35 mouse cellular contexts compared by ENCODE assay signal in genomic region chr10:42523556-42524162, GRCm38 (mm10). TPM values are rescaled to one million over a fixed set of nuclear protein-coding genes. Genes with fewer than 3 reads are reported as not detected.
DNase-seq lines count a peak whose midpoint lies in the region; ATAC-seq and TF ChIP-seq lines count a peak whose summit lies in the region.
"Had no signal": no experiment of that assay in that cellular context is flagged by ENCODE, and none has a peak within 500 bp of the region (broad histone marks: within the 10 kb centered on the region; RNA-seq: fewer than 3 reads in every experiment).

No protein-coding gene starts in this region.

- no peak for TF ChIP-seq POLR2A in limb, embryonic 14.5 days (IDR thresholded peaks at IDR 0.05; ENCODE audit: borderline replicate concordance, extremely low read depth, insufficient read depth, insufficient read length)

- no peak overlapping the region for H3K27ac ChIP-seq in embryonic facial prominence, embryonic 11.5 days (replicated peaks; ENCODE audit: low read depth, low read length)
- no peak overlapping the region for H3K27ac ChIP-seq in embryonic facial prominence, embryonic 10.5 days (replicated peaks)
- peak overlapping the region; percentile 91 for H3K27ac ChIP-seq in liver, embryonic 13.5 days
- H3K27ac ChIP-seq in embryonic facial prominence, embryonic 13.5 days: no peak overlapping the region
- H3K27ac ChIP-seq in limb, embryonic 14.5 days (replicated peaks; ENCODE audit: low read depth, low read length): no peak overlapping the region
- H3K27ac ChIP-seq: forebrain, embryonic 10.5 days; hindbrain, embryonic 12.5 days; hindbrain, postnatal 0 days; intestine, embryonic 15.5 days; limb, embryonic 15.5 days; macrophage; midbrain, embryonic 15.5 days; neural tube, embryonic 12.5 days had no signal

- no peak overlapping the region for H3K9ac ChIP-seq in embryonic facial prominence, embryonic 11.5 days (replicated peaks; ENCODE audit: low read length)
- H3K9ac ChIP-seq in liver, embryonic 13.5 days: 0 out of 2 replicates have a peak overlapping the region, but pooled peaks have one; percentile 15
- H3K9ac ChIP-seq in embryonic facial prominence, embryonic 13.5 days: no peak overlapping the region
- H3K9ac ChIP-seq in limb, embryonic 14.5 days (ENCODE audit: low read depth, low read length, severe bottlenecking): no peak overlapping the region
- H3K9ac ChIP-seq: forebrain, postnatal 0 days; hindbrain, embryonic 12.5 days; intestine, embryonic 15.5 days; limb, embryonic 15.5 days; midbrain, embryonic 15.5 days; neural tube, embryonic 12.5 days had no signal

- 45% methylated on average over 11 of the region's 11 CpGs for WGBS in embryonic facial prominence, embryonic 11.5 days
- WGBS in embryonic facial prominence, embryonic 10.5 days: 53% methylated on average over 11 of the region's 11 CpGs
- WGBS in liver, embryonic 13.5 days (ENCODE audit: insufficient replicate concordance): 91% methylated on average over 11 of the region's 11 CpGs
- 38% methylated on average over 11 of the region's 11 CpGs for WGBS in embryonic facial prominence, embryonic 13.5 days
- WGBS in limb, embryonic 14.5 days: 48% methylated on average over 11 of the region's 11 CpGs

- peak; percentile 39 for DNase-seq in embryonic facial prominence, embryonic 11.5 days (ENCODE audit: low spot score)
- no peak for DNase-seq in embryonic facial prominence, embryonic 10.5 days (ENCODE audit: low spot score)
- no peak for DNase-seq in liver, embryonic 13.5 days
- DNase-seq in liver: no peak
- no peak for DNase-seq in limb, embryonic 14.5 days (ENCODE audit: low spot score)
- DNase-seq in heart, postnatal 4 days: no peak
- DNase-seq in natural killer cell, adult 2 months (ENCODE audit: low spot score in 2 of 2): no peak
- DNase-seq: adrenal gland, adult 2 months; adrenal gland, postnatal 36 days; cerebellum, adult 18-20 months; cerebellum, postnatal 10 days; forebrain, postnatal 0 days; gastrocnemius, postnatal 14 days; heart, postnatal 14 days; kidney, adult 8-10 months; kidney, postnatal 10 days; right cerebral cortex, postnatal 4 days had no signal

- H3K27me3 ChIP-seq in embryonic facial prominence, embryonic 11.5 days (ENCODE audit: control insufficient read depth, insufficient read depth, low read length): no peaks in the 10 kb centered on the region
- no peaks in the 10 kb centered on the region for H3K27me3 ChIP-seq in embryonic facial prominence, embryonic 10.5 days (replicated peaks; ENCODE audit: low read depth, poor library complexity, severe bottlenecking)
- H3K27me3 ChIP-seq in liver, embryonic 13.5 days: no peaks in the 10 kb centered on the region
- H3K27me3 ChIP-seq in embryonic facial prominence, embryonic 13.5 days: no peaks in the 10 kb centered on the region
- H3K27me3 ChIP-seq in limb, embryonic 14.5 days (ENCODE audit: control insufficient read depth, insufficient read depth, low read length): no peaks in the 10 kb centered on the region
- H3K27me3 ChIP-seq: CH12.LX; hindbrain, embryonic 12.5 days; intestine, embryonic 15.5 days; limb, embryonic 15.5 days; midbrain, embryonic 15.5 days; neural tube, embryonic 12.5 days had no signal

- ATAC-seq in embryonic facial prominence, embryonic 11.5 days (replicated peaks; ENCODE audit: insufficient number of reproducible peaks, low FRiP score, low TSS enrichment, low read depth): no peak
- no peak for ATAC-seq in liver, embryonic 13.5 days (ENCODE audit: low read depth)
- peak; percentile 53; the same call in 1 of the 2 replicates for ATAC-seq in embryonic facial prominence, embryonic 13.5 days (ENCODE audit: insufficient number of reproducible peaks, insufficient read depth, low FRiP score, low TSS enrichment, low read depth)
- ATAC-seq in limb, embryonic 14.5 days (ENCODE audit: low FRiP score, low read depth): peak; percentile 37; the same call in 1 of the 2 replicates
- ATAC-seq: activated CD4-positive, CD25-positive, alpha-beta regulatory T cell, adult 4 months; forebrain, postnatal 0 days; hindbrain, postnatal 0 days; midbrain, embryonic 15.5 days had no signal

- no peaks in the 10 kb centered on the region for H3K4me1 ChIP-seq in embryonic facial prominence, embryonic 11.5 days (ENCODE audit: control insufficient read depth, insufficient read depth, low read length)
- H3K4me1 ChIP-seq in embryonic facial prominence, embryonic 10.5 days: peaks cover 20% of the 10 kb centered on the region
- H3K4me1 ChIP-seq in liver, embryonic 13.5 days (replicated peaks): peaks cover 95% of the 10 kb centered on the region
- peaks cover 22% of the 10 kb centered on the region for H3K4me1 ChIP-seq in embryonic facial prominence, embryonic 13.5 days
- peaks cover 22% of the 10 kb centered on the region for H3K4me1 ChIP-seq in limb, embryonic 14.5 days (ENCODE audit: control insufficient read depth, insufficient read depth, low read length)
- H3K4me1 ChIP-seq: hindbrain, embryonic 12.5 days; intestine, embryonic 15.5 days; neural tube, embryonic 12.5 days had no signal

- H3K4me3 ChIP-seq in embryonic facial prominence, embryonic 11.5 days (ENCODE audit: low read depth, low read length): no peak overlapping the region
- H3K4me3 ChIP-seq in embryonic facial prominence, embryonic 10.5 days: no peak overlapping the region
- H3K4me3 ChIP-seq in liver, embryonic 13.5 days (replicated peaks): no peak overlapping the region
- no peak overlapping the region for H3K4me3 ChIP-seq in embryonic facial prominence, embryonic 13.5 days
- no peak overlapping the region for H3K4me3 ChIP-seq in limb, embryonic 14.5 days (replicated peaks; ENCODE audit: low read length)
- H3K4me3 ChIP-seq: forebrain, embryonic 10.5 days; hindbrain, embryonic 12.5 days; intestine, embryonic 15.5 days; limb, embryonic 15.5 days; midbrain, embryonic 15.5 days; neural tube, embryonic 12.5 days had no signal

- H3K9me3 ChIP-seq in embryonic facial prominence, embryonic 11.5 days (replicated peaks; ENCODE audit: control insufficient read depth, low read length): no peaks in the 10 kb centered on the region
- H3K9me3 ChIP-seq in embryonic facial prominence, embryonic 10.5 days: no peaks in the 10 kb centered on the region
- no peaks in the 10 kb centered on the region for H3K9me3 ChIP-seq in liver, embryonic 13.5 days (replicated peaks)
- H3K9me3 ChIP-seq in embryonic facial prominence, embryonic 13.5 days: no peaks in the 10 kb centered on the region
- H3K9me3 ChIP-seq in limb, embryonic 14.5 days (ENCODE audit: control insufficient read depth, low read length): no peaks in the 10 kb centered on the region
- H3K9me3 ChIP-seq: forebrain, embryonic 10.5 days; hindbrain, embryonic 12.5 days; intestine, embryonic 15.5 days; limb, embryonic 15.5 days; midbrain, embryonic 15.5 days; neural tube, embryonic 12.5 days had no signal

- H3K36me3 ChIP-seq in embryonic facial prominence, embryonic 11.5 days (replicated peaks; ENCODE audit: control insufficient read depth, insufficient read depth, low read depth, low read length): no peaks in the 10 kb centered on the region; the same call in 1 of the 2 replicates
- H3K36me3 ChIP-seq in embryonic facial prominence, embryonic 10.5 days (replicated peaks): peaks cover 35% of the 10 kb centered on the region
- H3K36me3 ChIP-seq in liver, embryonic 13.5 days: peaks cover 41% of the 10 kb centered on the region
- peaks cover 29% of the 10 kb centered on the region for H3K36me3 ChIP-seq in embryonic facial prominence, embryonic 13.5 days
- H3K36me3 ChIP-seq in limb, embryonic 14.5 days (ENCODE audit: control insufficient read depth, insufficient read depth, low read length): peaks cover 35% of the 10 kb centered on the region

- H3K4me2 ChIP-seq in embryonic facial prominence, embryonic 11.5 days (ENCODE audit: low read depth, low read length): no peak overlapping the region
- H3K4me2 ChIP-seq in liver, embryonic 13.5 days: no peak overlapping the region
- H3K4me2 ChIP-seq in embryonic facial prominence, embryonic 13.5 days: no peak overlapping the region
- no peak overlapping the region for H3K4me2 ChIP-seq in limb, embryonic 14.5 days (replicated peaks; ENCODE audit: low read depth, low read length, severe bottlenecking)
- H3K4me2 ChIP-seq: hindbrain, embryonic 12.5 days; intestine, embryonic 15.5 days; limb, embryonic 15.5 days; midbrain, embryonic 15.5 days; neural tube, embryonic 12.5 days had no signal

RNA-seq across cellular contexts. Expression of gene Snx3, which starts 21.8 kb away (rescaled TPM):
- 234 and 240 TPM in 2 replicates for polyA plus RNA-seq in embryonic facial prominence, embryonic 11.5 days (2014; fragmentation: Nextera tagmentation; extraction: Ambion mirVana)
- 223 and 232 TPM in 2 replicates for polyA plus RNA-seq in embryonic facial prominence, embryonic 10.5 days (2016; fragmentation: Nextera tagmentation; extraction: Ambion mirVana)
- 294 and 318 TPM in 2 replicates for polyA plus RNA-seq in liver, embryonic 13.5 days (2015; fragmentation: Nextera tagmentation; extraction: Ambion mirVana)
- polyA plus RNA-seq in embryonic facial prominence, embryonic 13.5 days (2015; fragmentation: Nextera tagmentation; extraction: Ambion mirVana): 307 and 355 TPM in 2 replicates
- polyA plus RNA-seq in limb, embryonic 14.5 days (2012; rRNA removed): 303 and 383 TPM in 2 replicates
- polyA plus RNA-seq in limb, embryonic 14.5 days (2014; fragmentation: Nextera tagmentation; extraction: Ambion mirVana): 311 and 312 TPM in 2 replicates
- total RNA-seq in heart, postnatal 4 days (2021): 100 to 1,000 TPM; 211 to 223 TPM

RNA-seq across cellular contexts. Expression of gene Afg1l, which starts 45.3 kb away (rescaled TPM):
- polyA plus RNA-seq in embryonic facial prominence, embryonic 11.5 days (2014; fragmentation: Nextera tagmentation; extraction: Ambion mirVana): 5.8 and 6.2 TPM in 2 replicates
- 4.7 and 5.0 TPM in 2 replicates for polyA plus RNA-seq in embryonic facial prominence, embryonic 10.5 days (2016; fragmentation: Nextera tagmentation; extraction: Ambion mirVana)
- polyA plus RNA-seq in liver, embryonic 13.5 days (2015; fragmentation: Nextera tagmentation; extraction: Ambion mirVana): 2.4 and 2.7 TPM in 2 replicates
- 6.7 and 7.1 TPM in 2 replicates for polyA plus RNA-seq in embryonic facial prominence, embryonic 13.5 days (2015; fragmentation: Nextera tagmentation; extraction: Ambion mirVana)
- polyA plus RNA-seq in limb, embryonic 14.5 days (2012; rRNA removed): 4.6 and 5.7 TPM in 2 replicates
- polyA plus RNA-seq in limb, embryonic 14.5 days (2014; fragmentation: Nextera tagmentation; extraction: Ambion mirVana): 5.0 and 5.3 TPM in 2 replicates
- 10 to 100 TPM; 19.2 to 22.1 TPM for total RNA-seq in heart, postnatal 4 days (2021)

RNA-seq across cellular contexts. Expression of gene Nr2e1, which starts 59.8 kb away (rescaled TPM):
- polyA plus RNA-seq in embryonic facial prominence, embryonic 11.5 days (2014; fragmentation: Nextera tagmentation; extraction: Ambion mirVana): 8.6 and 11.8 TPM in 2 replicates
- 10.4 and 11.5 TPM in 2 replicates for polyA plus RNA-seq in embryonic facial prominence, embryonic 10.5 days (2016; fragmentation: Nextera tagmentation; extraction: Ambion mirVana)
- polyA plus RNA-seq in liver, embryonic 13.5 days (2015; fragmentation: Nextera tagmentation; extraction: Ambion mirVana): not detected in 2 replicates
- polyA plus RNA-seq in embryonic facial prominence, embryonic 13.5 days (2015; fragmentation: Nextera tagmentation; extraction: Ambion mirVana): 1.3 and 2.3 TPM in 2 replicates
- 0.01 and 0.15 TPM in 2 replicates for polyA plus RNA-seq in limb, embryonic 14.5 days (2012; rRNA removed)
- polyA plus RNA-seq in limb, embryonic 14.5 days (2014; fragmentation: Nextera tagmentation; extraction: Ambion mirVana): not detected in 2 replicates
- not detected for total RNA-seq in heart, postnatal 4 days (2021)
- total RNA-seq: adrenal gland, adult 2 months; adrenal gland, postnatal 36 days; CH12.LX; common myeloid progenitor, adult 5-6 weeks; ES-E14; gastrocnemius, postnatal 14 days; granulocyte monocyte progenitor cell, adult 5-6 weeks; heart, postnatal 14 days had no signal
- polyA plus RNA-seq: activated CD4-positive, CD25-positive, alpha-beta regulatory T cell, adult 4 months; adrenal gland, adult 2 months; C2C12; heart, embryonic 14.5 days; hindbrain, postnatal 0 days; intestine, embryonic 15.5 days; limb, embryonic 15.5 days; lung, postnatal 0 days; macrophage; neural tube, embryonic 12.5 days; spleen, adult 2 months had no signal

RNA-seq across cellular contexts. Expression of gene Ostm1, which starts 60.0 kb away (rescaled TPM):
- 15.5 and 16.0 TPM in 2 replicates for polyA plus RNA-seq in embryonic facial prominence, embryonic 11.5 days (2014; fragmentation: Nextera tagmentation; extraction: Ambion mirVana)
- 15.4 and 15.7 TPM in 2 replicates for polyA plus RNA-seq in embryonic facial prominence, embryonic 10.5 days (2016; fragmentation: Nextera tagmentation; extraction: Ambion mirVana)
- polyA plus RNA-seq in liver, embryonic 13.5 days (2015; fragmentation: Nextera tagmentation; extraction: Ambion mirVana): 15.6 and 18.4 TPM in 2 replicates
- 10.8 and 12.5 TPM in 2 replicates for polyA plus RNA-seq in embryonic facial prominence, embryonic 13.5 days (2015; fragmentation: Nextera tagmentation; extraction: Ambion mirVana)
- polyA plus RNA-seq in limb, embryonic 14.5 days (2012; rRNA removed): 6.9 and 7.9 TPM in 2 replicates
- polyA plus RNA-seq in limb, embryonic 14.5 days (2014; fragmentation: Nextera tagmentation; extraction: Ambion mirVana): 12.0 and 12.1 TPM in 2 replicates
- total RNA-seq in heart, postnatal 4 days (2021): 10 to 100 TPM; 18.2 to 19.9 TPM

Comparison
In these comparisons a context has a peak if more than half of its experiments do, and no peak if none do; other contexts are left out.
1. ATAC-seq: peak in embryonic facial prominence, embryonic 13.5 days (single experiment) and limb, embryonic 14.5 days (single experiment); none in embryonic facial prominence, embryonic 11.5 days (single experiment) and liver, embryonic 13.5 days (single experiment).